Mouse (Mus musculus) liver, embryonic 14.5 days (tissue): ENCODE data around the gene Actn1. TPM values are rescaled to one million over a fixed set of nuclear protein-coding genes. Genes with fewer than 3 reads are reported as not detected.
A peak's percentile ranks its signal among the peaks of the same experiment; 100 is the strongest.

Experiments
- ATAC-seq: fragments of 200-750 bp; cut with Nextera tagmentation; 2 replicates; pipeline ENCODE4 v1.8.0; 2017; ENCODE audit warnings: moderate number of reproducible peaks, mild to moderate bottlenecking, moderate library complexity; ENCODE audit not compliant: insufficient read depth
- DNase-seq, 3 experiments: peaks; one replicate each; pipeline ENCODE4 v3.0.0-alpha.2; 2012 to 2013; ENCODE audit warnings: low read depth in 3 of 3, low spot score in 3 of 3
- H3K27ac ChIP-seq: fragments of 300-500 bp; sonication (generic); 2 replicates; pipeline ENCODE4 v1.5.1; 2014; ENCODE audit warnings: moderate library complexity, mild to moderate bottlenecking, control low read depth, inconsistent platforms
- H3K27me3 ChIP-seq: fragments of 300-500 bp; sonication (generic); 2 replicates; pipeline ENCODE4 v1.6.1; 2014; ENCODE audit warnings: mild to moderate bottlenecking, low read length, moderate library complexity; ENCODE audit not compliant: control insufficient read depth, insufficient read depth
- H3K36me3 ChIP-seq: fragments of 300-500 bp; sonication (generic); replicated peaks from 2 replicates; pipeline ENCODE4 v1.6.1; 2014; ENCODE audit warnings: low read depth; ENCODE audit not compliant: control insufficient read depth, insufficient read depth
- H3K4me1 ChIP-seq, 2 experiments: fragments of 200-500 bp in 1 of 2; fragments of 300-500 bp in 1 of 2; sonication (generic) in 1 of 2; replicated peaks; 2 replicates each; pipeline ENCODE4 v1.6.1; 2012 to 2014; ENCODE audit warnings: antibody characterized with exemption in 1 of 2, inconsistent platforms in 1 of 2, low read length in 1 of 2; ENCODE audit not compliant: control insufficient read depth in 2 of 2, insufficient read depth in 2 of 2
- H3K4me2 ChIP-seq: fragments of 300-500 bp; sonication (generic); 2 replicates; pipeline ENCODE4 v1.6.1; 2014; ENCODE audit warnings: low read depth, mild to moderate bottlenecking, control low read depth, moderate library complexity
- H3K4me3 ChIP-seq, 2 experiments: fragments of 200-500 bp in 1 of 2; fragments of 300-500 bp in 1 of 2; sonication (generic) in 1 of 2; 2 replicates each; pipeline ENCODE4 v1.5.1; 2012 to 2014; ENCODE audit warnings: low read depth in 2 of 2, low read length in 2 of 2, mild to moderate bottlenecking in 2 of 2, control low read depth in 1 of 2, inconsistent platforms in 1 of 2, moderate library complexity in 1 of 2; ENCODE audit not compliant: insufficient read depth in 1 of 2
- H3K9ac ChIP-seq: fragments of 300-500 bp; sonication (generic); replicated peaks from 2 replicates; pipeline ENCODE4 v1.6.1; 2014; ENCODE audit warnings: mild to moderate bottlenecking, control low read depth, moderate library complexity
- H3K9me3 ChIP-seq: fragments of 300-500 bp; sonication (generic); 2 replicates; pipeline ENCODE4 v1.6.1; 2016; ENCODE audit warnings: low read length, mixed read lengths; ENCODE audit not compliant: control insufficient read depth
- CTCF ChIP-seq: IDR thresholded peaks from 2 replicates; pipeline ENCODE4 v1.5.1; 2016; ENCODE audit warnings: antibody characterized with exemption, low read depth, control low read depth
- EP300 ChIP-seq: IDR thresholded peaks from 2 replicates; pipeline ENCODE4 v1.6.1; 2016; ENCODE audit warnings: antibody characterized with exemption, low read depth
- WGBS: fragments of 180-500 bp; shearing (Covaris S2); extraction: QIAGEN DNeasy Blood & Tissue Kit; methylation state at CpG from one replicate; pipeline ENCODE4 v1.1.7; 2014; ENCODE audit not compliant: insufficient replicate concordance; 5-methylcytosine and 5-hydroxymethylcytosine counted together
- polyA plus RNA-seq, 2 experiments: library from polyadenylated mRNA; depleted of rRNA in 1 of 2; stranded (reverse) in 1 of 2; unstranded in 1 of 2; fragments of >200 nt; fragmentation: Nextera tagmentation in 1 of 2; extraction: Ambion mirVana in 1 of 2; gene quantifications; 2 replicates each; pipeline versions ENCODE4 v1.2.1 to v1.2.3; 2012 to 2014

The Actn1 gene
- polyA plus RNA-seq, 2 experiments: 5.6 to 14.0 TPM

DNA sequence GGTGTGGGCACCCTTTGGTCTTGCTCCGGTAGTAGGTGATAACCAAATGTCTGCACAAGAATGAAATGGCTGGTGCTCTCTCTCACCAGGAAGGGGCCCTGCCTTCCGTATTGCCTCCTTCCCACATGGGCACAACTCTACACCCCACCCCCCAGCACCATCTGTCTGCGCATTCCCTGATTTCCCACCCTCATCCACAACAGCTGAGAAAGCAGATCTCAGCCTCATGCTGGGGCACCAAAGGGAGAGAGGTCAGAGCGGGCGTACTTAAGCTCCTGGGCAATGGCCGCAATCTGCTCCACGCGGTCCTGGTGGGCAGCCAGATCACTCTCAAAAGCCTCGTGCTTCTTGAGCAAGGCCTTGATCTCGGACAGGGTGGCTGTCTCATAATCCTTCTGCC, 82.1 kb downstream of the Actn1 start:
- H3K36me3 ChIP-seq: no peaks in the 10 kb centered on the region
- H3K4me1 ChIP-seq: peaks cover 0 to 2% of the 10 kb centered on the region in 2 experiments; a peak in 1 of 4 replicates
- H3K27ac ChIP-seq: no peak overlapping the region
- 67% methylated on average over 10 of the region's 10 CpGs for WGBS
- H3K27me3 ChIP-seq: no peaks in the 10 kb centered on the region
- H3K4me2 ChIP-seq: no peak overlapping the region
- ATAC-seq: no peak
- no peaks in the 10 kb centered on the region for H3K9me3 ChIP-seq
- DNase-seq: no peak
- no peak overlapping the region for H3K4me3 ChIP-seq
- H3K9ac ChIP-seq: no peak overlapping the region
- no peak for TF ChIP-seq EP300
- no peak for TF ChIP-seq CTCF

DNA sequence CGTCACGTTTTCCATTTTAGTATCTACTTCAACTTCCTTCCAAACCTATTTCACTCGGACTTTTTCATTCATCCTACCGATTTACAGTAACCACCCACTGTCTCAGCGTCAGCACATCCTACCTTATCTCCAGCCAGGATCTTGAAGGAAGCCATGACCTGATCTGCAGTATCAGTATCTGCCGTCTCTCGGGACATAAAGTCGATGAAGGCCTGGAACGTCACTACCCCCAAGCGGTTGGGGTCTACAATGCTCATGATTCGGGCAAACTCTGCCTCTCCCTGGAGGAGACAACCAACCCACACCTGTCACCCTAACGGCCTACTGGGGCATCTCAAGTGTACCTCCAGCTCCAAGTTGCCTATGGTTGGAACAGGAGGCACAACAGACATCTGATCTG, 91.4 kb downstream of the Actn1 start:
- Histone ChIP-seq H3K9me3 (no peaks in the 10 kb centered on the region), H3K4me2 (peak overlapping the region; percentile 57), H3K4me1 (0 out of 4 replicates have a peak, but pooled peaks cover 0 to 3% of the 10 kb centered on the region in 2 experiments), H3K27ac (no peak overlapping the region), H3K27me3 (no peaks in the 10 kb centered on the region), H3K9ac (no peak overlapping the region), H3K36me3 (no peaks in the 10 kb centered on the region), H3K4me3 (peak overlapping the region; percentile 3 to 56; a peak in 3 of 4 replicates)
- TF ChIP-seq CTCF: no peak
- TF ChIP-seq EP300: no peak
- 53% methylated on average over 12 of the region's 12 CpGs for WGBS
- ATAC-seq (no peak), DNase-seq (no peak)

DNA sequence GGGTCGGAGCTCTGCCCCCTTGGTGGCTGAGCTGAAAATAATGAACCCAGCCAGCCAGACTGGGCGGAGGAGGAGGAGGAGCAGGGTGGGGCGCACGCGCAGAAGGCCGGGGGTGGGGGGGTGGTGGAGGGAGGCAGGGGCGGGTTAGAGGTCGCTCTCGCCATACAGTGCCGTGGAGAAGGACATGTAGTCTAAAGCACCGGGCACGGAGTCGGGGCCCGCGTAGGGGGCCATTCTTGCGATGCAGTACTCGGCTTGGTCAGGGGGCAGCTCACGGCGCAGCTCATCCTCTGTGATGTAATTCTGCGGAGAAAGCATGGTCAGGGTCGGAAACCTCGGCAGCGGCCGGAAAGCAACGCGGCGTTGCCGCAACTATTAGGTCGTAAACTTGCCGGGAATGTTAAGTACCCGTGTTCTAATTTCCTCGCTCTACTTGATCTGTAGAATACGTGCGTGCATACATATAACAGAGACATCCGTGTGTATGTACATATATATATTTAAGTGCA, 91.9 kb downstream of the Actn1 start:
- Histone ChIP-seq H3K4me3 (peak overlapping the region; percentile 56 to 76), H3K9ac (peak overlapping the region; percentile 2), H3K27ac (no peak overlapping the region), H3K4me1 (peaks cover 0 to 3% of the 10 kb centered on the region in 2 experiments; a peak in 1 of 4 replicates), H3K36me3 (no peaks in the 10 kb centered on the region), H3K9me3 (no peaks in the 10 kb centered on the region), H3K27me3 (no peaks in the 10 kb centered on the region), H3K4me2 (peak overlapping the region; percentile 57)
- no peak for TF ChIP-seq EP300
- TF ChIP-seq CTCF: no peak
- 19% methylated on average over 35 of the region's 35 CpGs for WGBS
- peak; percentile 80 for ATAC-seq
- DNase-seq: peak; percentile 52 to 60 (median 57)

DNA sequence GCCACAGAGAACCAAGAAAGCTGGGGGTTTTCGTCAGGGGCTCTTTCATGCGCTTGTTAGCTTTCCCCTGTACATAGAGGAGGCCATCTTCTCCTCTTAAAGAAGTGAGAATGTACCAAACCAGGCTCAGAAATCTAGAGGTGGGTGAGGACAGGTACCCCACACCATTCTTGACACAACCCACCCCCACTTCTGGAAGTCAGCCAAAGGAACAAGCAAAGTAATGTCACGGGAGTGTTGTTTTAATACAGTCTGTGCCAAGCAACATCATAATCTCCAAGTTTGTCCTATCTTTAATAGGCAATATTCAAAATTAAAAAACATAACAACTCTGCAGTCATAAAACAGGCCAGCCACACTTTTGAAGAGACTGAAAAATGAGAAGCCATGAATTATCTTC, 92.8 kb downstream of the Actn1 start:
- Histone ChIP-seq H3K27me3 (no peaks in the 10 kb centered on the region), H3K4me2 (no peak overlapping the region; the same call in 1 of the 2 replicates), H3K36me3 (no peaks in the 10 kb centered on the region), H3K4me3 (no peak overlapping the region), H3K9me3 (no peaks in the 10 kb centered on the region), H3K4me1 (peaks cover 0 to 3% of the 10 kb centered on the region in 2 experiments; a peak in 1 of 4 replicates), H3K27ac (no peak overlapping the region), H3K9ac (no peak overlapping the region)
- no peak for DNase-seq
- WGBS: 81% methylated on average over 3 of the region's 3 CpGs
- no peak for ATAC-seq
- TF ChIP-seq CTCF (no peak), EP300 (no peak)

DNA sequence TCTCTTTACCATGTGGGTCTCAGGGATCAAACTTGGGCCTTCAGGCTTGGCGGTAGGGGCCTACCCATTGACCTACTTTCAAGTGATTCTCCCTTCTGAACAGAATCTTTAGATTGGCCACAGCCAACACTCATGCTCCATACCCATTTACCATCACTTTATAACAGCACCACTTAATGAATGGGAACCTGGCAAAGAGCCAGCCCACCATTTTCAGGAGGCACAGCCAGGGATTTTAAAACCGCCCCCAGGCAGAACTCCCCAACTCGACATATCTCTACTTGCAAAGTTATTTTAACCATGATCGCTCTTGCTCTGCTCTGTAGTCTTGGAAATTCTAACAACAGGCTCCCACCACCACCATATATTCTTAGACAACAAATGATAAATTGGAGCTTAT, 93.5 kb downstream of the Actn1 start:
- Histone ChIP-seq H3K27me3 (no peaks in the 10 kb centered on the region), H3K4me1 (peaks cover 0 to 3% of the 10 kb centered on the region in 2 experiments; a peak in 1 of 4 replicates), H3K4me2 (no peak overlapping the region), H3K27ac (no peak overlapping the region), H3K4me3 (no peak overlapping the region), H3K9me3 (no peaks in the 10 kb centered on the region), H3K36me3 (no peaks in the 10 kb centered on the region), H3K9ac (no peak overlapping the region)
- WGBS: 80% methylated on average over 4 of the region's 4 CpGs
- DNase-seq: no peak
- TF ChIP-seq EP300 (no peak), CTCF (no peak)
- no peak for ATAC-seq
